Mouse (Mus musculus): ENCODE measurements around the gene Ptges3.
"Not testable (repeated sequence)": the region's sequence is repeated elsewhere in the genome, so short reads cannot be mapped to it uniquely, and the experiment has no call there.

The Ptges3 gene

DNA sequence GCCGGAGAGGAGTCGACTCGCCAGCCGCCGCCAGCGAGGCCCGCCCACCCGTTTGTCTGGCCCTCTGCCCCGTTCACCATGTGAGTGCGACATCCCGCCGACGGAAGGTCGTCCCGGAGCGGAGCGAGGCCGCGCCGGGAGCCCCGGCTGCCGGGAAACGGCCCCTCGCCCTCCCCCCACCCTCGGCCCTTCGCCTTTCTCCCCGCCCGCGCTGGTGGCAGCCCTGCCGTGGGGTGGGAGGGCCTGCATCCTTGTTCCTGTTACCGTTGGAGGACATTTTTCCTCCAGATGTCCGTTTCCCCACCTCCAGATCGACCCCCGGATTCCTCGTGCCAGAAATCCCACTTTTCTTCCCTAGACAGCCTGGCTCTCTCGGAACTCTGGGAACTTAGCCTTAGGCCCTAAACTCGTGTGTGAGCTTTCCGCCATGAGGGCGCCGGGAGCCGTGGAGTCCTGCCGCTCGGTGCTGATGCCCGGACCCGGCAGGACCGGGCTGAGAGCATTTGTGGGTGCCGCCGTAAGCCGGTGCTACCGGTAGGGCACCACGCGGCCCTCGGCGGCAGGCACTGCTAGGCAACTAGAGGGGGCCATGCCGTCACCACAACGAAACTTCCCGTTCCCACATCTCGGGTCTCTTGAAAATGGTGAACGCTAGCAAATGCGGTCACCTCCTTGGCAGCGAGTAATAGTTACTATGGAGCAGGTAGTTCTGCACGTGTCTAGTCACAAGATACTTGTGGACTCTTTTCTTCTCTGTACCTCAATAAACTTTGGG, 640 bp downstream of the Ptges3 start:
- peak; percentile 71 to 80 for DNase-seq

DNA sequence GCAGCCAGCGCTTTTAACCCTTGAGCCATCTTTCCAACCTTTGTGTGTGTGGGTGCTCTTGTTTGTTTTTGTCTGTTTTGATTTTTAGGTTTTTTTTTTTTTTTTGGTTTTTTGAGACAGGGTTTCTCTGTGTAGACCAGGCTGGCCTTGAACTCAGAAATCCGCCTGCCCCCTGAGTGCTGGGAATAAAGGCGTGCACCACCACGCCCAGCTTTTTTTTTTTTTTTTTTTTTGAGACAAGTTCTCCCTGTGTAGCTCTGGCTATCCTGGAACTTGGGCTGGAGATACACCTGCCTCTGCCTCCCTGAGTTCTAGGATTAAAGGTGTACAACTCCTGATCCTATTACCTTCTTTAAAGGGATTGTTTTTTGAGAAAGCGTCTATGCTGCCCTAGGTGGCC, 2.4 kb downstream of the Ptges3 start:
- DNase-seq: no peak

DNA sequence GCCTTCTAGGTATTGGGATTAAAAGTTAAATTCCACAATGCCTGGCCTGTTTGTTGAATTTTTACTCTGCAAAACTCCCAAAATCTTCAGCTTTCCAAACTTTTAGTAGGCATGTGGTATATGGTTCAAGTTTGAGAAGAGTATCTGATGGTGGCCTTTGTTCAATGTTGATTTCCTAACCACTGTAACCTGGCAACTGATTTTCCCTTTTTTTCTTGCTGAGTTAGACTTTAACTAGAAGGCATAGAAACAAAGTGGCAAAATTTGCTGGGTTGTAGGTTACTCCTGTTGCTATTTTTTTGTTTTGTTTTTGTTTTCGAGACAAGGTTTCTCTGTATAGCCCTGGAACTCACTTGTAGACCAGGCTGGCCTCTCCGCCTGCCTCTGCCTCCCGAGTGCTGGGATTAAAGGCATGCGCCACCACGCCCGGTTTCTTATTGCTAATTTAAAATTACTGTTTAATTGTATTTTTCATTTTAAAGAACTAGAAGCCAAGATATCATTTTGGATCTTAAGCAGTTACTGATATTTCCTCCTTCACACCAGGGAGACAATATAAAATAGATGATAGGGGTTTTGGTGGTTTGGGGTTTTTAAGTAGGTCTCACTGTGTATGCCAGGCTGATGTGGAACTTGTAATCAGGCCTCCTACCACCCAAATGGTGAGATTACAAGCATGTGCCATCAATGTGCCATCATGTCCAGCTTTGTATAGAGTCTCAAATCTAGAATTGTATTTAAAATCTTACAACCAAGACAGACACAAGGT, 3.7 kb downstream of the Ptges3 start:
- no peak for DNase-seq

DNA sequence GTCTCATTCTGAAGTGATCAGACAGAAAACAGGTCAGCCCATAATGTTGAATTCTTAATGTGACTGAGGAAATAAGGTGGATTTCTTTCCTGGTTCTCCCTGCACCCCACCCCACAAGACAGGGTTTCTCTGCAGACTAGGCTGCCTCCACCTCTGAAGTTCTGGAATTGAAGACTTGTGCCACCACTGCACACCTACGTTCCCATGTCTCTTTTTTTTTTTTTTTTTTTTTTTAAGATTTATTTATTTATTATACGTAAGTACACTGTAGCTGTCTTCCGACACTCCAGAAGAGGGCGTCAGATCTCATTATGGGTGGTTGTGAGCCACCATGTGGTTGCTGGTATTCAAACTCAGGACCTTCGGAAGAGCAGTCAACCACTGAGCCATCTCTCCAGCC, 7.3 kb downstream of the Ptges3 start:
- DNase-seq: no peak

DNA sequence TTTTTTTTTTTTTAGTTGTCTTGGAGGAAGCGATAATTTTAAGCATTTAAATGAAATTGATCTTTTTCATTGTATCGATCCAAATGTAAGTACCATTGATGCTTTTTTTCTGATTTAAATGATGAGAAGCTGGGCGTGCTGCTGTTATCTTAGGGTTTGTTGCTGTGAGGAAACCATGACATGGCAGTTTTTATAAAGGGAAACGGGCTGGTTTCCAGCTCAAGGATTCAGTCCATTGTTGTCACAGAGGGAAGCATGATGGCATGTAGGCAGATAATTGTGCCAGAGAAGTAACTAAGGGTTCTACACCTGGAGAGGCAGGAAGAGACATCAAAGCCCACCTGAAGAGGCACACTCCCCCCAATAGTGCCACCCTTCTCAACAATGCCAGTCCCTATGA, 10.4 kb downstream of the Ptges3 start:
- no peak for DNase-seq

DNA sequence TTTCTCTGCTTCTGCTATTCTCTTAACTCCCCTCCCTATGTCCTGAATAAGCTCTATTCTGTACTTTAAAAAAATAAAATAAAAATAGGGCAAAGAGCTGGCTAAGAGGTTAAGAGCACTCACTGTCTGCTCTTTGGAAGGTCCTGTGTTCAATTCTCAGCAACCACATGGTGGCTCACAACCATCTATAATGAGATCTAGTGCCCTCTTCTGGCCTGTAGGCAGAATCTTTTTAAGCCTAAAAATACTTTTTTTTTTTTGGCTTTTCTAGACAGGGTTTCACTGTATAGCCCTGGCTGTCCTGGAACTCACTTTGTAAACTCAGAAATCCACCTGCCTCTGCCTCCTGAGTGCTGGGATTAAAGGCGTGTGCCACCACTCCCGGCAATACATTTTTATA, 11.7 kb downstream of the Ptges3 start:
- not testable (repeated sequence) for DNase-seq

DNA sequence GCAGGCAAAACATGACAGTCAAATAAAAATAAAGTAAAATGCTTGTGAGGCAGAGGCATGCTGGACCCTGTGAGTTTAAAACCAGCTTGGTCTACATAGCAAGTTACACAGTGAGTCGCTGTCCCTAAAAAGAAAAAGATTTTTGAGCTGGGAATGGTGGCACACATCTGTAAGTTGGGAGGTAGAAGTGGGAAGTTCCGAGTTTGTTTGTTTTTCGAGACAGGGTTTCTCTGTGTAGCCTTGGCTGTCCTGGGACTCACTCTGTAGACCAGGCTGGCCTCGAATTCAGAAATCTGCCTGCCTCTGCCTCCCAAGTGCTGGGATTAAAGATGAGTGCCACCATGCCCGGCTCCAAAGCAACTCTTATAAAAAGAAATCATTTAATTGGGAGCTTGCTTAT, 19.5 kb downstream of the Ptges3 start:
- not testable (repeated sequence) for DNase-seq

DNA sequence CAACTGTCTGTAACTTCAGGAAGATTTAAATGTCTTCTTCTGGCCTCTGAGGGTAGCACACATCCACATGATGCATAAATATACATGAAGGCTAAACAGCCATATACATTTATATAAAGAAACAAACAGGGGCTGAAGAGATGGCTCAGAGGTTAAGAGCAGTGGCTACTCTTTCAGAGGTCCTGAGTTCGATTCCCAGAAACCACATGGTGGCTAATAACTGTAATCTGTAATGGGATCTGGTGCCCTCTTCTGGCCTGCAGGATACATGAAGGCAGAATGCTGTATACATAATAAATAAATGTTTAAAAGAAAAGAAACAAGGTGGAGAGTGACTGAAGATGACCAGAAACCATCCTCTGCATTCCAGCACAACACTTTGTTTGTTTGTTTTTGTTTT, 21.7 kb downstream of the Ptges3 start:
- no peak for DNase-seq

DNA sequence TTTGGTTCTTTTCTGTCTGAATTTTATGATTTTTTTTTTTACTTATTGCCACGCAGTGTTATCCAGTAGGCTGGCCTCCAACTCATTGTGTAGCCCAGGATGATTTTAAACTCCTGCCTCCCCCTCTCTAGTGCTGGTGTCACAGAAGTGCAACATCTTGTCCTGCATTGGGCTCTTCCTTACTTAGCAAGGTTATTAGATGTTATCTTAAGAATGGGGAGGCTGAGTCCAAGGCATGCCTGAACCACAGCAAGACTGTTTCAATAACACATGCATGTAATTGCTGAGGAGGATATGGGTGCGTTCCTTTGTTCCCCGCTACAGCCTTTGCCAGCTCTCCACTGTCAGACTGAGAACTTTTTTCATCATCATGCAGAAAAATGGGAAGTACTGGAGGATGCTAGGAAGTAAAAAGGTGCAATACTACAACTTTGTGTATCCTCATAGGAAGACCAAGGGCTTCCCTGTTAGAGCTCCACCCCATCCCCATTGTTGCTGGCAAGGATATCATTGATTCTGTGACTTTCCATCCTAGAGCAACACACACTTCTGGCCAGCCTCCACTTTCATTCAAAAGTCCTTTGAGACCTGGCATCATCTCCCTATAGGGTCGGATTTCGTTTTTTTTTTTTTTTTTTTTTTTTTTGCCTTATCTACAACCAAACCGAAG, 23.2 kb downstream of the Ptges3 start:
- no peak for DNase-seq

DNA sequence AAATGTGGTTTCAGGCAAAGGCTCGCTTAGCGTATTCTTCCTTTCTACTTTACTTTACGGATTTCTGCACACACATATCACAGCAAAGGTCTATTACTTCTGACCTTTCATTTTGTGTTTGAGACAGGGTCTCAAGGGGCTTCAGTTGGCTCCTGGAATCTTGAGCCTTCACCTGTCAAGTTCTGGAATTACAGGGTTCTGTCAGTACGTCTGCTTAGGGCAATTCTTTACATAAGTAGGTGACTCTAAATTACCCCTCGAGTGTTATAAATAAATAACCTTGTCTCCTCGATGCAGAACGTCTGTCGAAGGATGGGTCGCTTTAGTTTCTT, 23.7 kb downstream of the Ptges3 start:
- DNase-seq: no peak

DNA sequence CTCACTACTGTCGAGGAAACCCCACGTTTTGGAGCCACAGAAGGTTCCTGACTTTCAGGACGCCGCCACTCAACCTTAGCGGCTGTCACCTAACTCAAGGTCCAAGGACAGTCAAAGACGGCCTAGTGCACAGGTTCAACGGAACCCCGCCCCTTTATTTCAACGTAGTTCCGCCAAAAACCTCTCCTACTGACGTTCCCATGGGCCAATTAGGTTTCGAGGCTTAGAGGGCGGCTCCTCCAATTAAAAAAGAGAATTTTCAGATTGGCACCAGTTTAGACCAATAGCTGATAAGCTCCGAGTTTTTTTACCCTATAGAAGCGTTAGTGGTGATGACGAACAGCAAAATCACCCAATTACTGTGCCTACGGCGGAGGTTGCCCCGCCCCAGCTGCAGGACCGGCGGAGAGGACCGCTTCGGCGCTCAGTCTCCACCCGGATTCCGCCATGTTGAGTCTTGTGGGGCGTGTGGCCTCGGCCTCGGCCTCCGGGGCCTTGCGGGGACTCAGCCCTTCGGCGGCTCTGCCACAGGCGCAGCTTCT, 24.2 kb downstream of the Ptges3 start, which contains the start of gene Atp5b:
Atp5b (plus strand) TSS at position 394 of the 542 bp plus-strand sequence.
- DNase-seq: peak; percentile 96 to 97

DNA sequence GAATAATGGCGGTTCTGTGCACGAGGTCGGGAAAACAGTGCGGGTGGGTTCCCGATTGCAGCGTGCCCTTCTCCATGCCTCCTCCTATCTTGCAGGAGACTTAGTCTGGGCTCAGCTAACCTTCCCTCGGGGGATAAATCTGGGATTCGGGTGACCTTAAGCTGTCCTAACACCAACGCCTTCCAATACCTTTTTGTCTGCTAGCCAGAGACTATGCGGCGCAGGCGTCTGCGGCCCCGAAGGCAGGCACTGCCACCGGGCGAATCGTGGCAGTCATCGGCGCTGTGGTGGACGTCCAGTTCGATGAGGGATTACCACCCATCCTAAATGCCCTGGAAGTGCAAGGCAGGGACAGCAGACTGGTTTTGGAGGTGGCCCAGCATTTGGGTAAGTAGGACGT, 24.9 kb downstream of the Ptges3 start:
- DNase-seq: no peak

DNA sequence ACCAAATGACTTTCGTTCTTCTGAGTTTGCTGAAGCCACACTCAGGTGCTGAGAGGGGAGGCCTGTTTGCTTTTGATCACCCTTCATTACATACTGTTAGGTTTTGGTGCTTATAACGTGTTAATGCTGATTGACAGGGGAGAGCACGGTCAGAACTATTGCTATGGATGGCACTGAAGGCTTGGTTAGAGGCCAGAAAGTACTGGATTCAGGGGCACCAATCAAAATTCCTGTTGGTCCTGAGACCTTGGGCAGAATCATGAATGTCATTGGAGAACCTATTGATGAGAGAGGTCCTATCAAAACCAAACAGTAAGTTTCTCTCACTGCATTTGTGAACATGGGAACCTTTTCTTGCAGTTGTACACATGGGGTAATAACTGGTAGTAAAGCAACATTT, 25.4 kb downstream of the Ptges3 start:
- DNase-seq: no peak

DNA sequence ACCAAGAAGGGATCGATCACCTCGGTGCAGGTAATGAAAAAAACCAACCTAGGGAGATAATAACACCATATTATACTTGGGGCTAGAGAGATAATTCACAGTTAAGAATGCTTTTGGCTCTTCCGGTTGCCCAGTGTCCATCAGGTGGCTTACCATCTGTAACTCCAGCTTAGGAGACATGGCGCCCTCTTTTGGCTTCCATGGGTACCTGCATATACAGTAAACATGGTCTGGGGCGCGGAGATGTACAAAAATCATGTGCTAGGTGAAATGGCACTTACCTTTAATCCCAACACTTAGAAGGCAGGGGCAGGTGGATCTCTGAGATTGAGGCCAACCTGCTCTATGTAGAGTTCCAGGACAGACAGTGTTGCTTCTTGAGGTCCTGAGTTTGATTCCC, 27.6 kb downstream of the Ptges3 start:
- peak in 1 of 2 experiments; percentile 24 for DNase-seq

DNA sequence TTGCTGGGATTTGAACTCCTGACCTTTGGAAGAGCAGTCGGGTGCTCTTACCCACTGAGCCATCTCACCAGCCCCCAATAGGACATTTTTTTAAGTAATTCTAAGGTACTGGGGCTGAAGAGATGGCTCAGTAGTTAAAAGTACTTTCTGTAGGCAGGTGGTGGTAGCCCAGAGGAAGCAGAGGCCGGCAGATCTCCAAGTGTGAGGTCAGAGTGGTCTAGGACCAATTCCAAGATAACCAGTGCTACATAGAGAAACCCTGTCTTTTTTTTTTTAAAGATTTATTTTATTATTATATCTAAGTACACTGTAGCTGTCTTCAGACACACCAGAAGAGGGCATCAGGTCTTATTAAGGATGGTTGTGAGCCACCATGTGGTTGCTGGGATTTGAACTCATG, 28.5 kb downstream of the Ptges3 start:
- DNase-seq: not testable (repeated sequence)

DNA sequence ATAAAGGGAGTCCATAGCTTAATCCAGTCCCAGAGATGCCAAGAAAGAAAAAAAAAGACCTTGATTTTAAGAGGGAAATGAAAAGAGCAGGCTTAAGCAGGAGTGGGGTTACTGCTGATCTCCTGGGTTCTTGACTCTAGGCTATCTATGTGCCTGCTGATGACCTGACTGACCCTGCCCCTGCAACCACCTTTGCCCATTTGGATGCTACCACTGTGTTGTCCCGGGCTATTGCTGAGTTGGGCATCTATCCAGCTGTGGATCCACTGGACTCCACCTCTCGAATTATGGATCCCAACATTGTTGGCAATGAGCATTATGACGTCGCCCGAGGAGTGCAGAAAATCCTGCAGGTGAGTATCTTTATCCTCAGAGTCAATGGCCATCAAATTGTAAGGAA, 29.4 kb downstream of the Ptges3 start:
- no peak for DNase-seq

DNA sequence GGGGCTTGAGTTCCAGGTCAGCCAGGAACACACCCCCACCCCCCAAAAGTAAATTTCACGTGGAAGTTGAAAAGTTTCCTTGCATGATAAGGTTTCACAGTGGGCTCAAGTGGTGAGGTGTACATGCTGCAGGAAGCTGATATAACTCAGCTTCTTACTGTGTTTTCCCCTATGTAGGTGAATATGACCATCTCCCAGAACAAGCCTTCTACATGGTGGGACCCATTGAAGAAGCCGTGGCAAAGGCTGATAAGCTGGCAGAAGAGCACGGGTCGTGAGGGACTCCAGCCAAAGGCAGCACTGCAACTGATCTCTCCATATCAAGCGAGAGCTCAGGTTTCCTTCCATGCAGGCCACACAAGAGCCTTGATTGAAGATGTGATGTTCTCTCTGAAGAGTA, 31.1 kb downstream of the Ptges3 start:
- DNase-seq: no peak

DNA sequence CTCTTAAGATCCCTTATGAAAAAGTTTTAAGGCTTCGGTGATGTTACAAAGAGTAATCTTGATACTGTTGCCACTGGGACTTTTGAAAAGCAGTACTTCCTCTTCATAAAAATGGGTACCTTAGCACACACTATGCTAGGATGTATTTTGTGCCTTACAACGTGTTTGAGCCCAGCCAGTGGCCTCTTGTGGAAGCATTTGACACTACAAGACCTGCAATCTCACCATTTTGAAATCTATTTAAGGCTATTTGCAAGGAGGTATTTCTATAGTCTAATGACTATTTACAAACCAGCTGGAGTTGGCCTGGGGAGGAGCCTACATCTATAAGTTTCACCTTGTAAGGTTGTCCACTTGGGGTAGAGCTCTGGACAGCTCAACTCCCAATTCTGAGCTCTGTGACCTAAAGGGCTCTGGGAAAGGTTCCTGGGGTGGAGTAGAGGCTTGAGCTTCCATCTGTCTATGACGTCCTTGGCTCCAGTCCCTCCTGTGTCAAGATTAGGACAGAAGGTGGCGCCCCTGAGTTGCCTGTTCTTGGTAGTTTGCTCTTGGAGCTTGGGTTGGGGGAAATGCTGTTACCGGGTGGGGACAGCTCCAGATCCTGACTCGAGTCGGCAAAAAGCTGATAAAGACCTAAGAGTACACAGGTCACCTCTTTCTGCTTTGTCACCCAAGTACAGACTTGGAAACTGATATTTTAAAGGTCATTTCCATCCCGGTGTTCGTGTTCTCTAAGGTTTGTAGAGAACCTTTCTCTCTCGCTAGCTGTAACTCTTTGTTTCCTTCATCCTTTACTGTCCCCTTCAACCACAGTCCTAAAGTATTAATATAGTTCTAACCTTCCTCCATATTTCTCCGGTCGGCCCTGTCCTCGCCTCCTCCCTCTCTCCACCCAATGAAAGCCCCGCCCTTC, 32.2 kb downstream of the Ptges3 start:
- peak; percentile 89 to 90 for DNase-seq

DNA sequence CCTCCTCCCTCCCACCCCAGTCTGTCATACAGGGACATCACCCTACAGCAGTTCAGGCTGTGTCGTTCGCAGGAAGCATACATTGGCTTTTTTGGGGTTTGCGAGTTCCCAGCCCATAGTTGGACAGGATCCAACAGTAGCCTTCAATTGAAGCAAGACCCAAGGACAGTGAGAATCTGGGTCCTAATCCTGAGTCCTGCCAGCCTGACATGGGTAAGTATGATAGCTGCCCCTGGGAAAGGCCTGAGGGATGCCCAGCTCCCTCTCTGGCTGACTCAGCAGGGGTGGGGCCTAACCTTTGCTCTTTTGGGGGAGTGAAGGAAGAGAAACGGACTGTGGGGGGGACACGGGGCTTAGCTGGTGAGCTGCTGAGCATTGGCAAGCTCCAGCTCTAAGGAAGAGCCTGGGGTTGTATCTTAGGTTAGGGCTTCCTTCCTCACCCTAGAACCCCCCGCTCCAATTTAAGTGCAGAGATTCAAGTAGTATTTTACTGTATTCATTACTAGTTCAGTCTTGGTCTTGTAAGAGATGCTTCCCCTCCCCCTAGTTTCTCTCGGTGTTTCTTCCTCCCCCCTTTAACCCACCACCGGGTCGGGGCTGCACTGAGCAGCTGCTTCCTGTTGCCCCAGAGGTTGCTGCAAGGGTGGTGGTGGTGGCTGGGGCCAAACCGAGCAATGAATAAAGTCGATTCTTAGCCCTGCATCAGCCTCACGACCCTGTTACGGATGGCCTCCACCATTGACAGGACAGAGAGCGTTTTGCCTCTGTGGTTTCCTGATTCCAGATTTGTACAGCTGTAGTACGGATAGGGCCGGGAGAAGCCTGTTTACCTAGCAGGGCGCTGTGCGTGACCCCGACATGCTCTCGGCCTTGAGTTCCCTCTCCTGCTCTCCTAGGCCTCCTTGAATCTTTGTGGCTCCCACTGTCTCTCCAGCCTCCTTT, 33.1 kb downstream of the Ptges3 start, which contains the start of gene Baz2a:
Baz2a (plus strand) TSS at position 14 of the 942 bp plus-strand sequence.
- DNase-seq: peak; percentile 79 to 88

DNA sequence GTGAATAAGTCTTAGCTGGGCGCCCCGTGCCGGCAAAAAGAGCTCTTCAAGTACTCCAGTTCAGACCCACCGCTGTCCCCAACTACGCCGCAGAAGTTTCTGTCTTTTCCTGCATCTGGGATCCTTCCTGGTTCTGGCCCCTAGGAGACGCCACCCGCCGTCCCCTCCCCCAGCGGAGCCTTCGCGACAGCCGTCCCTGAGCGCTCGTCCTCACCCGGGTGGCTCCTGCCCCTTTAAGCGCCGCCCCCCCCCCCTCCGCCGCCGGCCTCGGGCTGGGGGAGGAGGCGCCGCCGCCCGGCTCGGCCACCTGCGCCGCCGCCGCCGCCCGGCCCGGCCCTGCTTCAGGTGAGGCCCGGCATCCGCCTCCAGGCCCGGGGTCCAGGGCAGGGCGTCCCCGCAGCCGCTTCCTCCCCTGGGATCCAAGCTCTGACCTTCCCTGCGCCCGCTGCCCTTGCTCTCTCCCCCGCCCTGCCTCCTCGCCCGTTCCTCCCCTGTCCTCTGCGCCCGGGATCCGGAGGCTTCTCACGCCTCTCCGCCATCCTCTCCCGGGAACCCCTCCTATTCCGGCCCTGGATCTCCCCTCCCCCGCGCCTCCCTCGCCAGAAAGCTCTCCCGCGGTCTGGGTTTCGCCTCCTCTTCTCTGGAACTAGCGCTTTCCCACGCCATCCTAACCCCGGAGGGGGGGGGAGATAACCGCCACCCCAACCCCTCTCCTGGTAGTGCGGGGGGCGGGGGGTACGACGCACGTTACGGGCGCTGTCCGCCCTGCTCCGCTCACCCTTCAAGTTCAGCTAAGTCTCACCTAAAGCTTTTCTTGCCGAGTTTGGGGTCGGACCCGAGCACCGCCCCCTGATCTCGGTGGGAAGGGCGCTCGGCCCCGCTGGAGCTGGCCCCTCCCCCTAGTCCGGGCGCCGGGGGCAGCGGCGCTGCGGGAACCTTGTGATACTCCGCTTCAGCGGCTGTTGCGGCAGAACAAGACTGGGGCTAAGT, 34.0 kb downstream of the Ptges3 start:
- DNase-seq: peak; percentile 84 to 89

Data from thymus, postnatal 36 days (tissue).